Mouse (Mus musculus) thymus, postnatal 10 days (tissue): ENCODE data around the gene Polrmt.

Experiments used
- DNase-seq, 2 experiments: peaks; one replicate each; pipeline ENCODE4 v3.0.0; 2021; ENCODE audit warnings: low spot score in 2 of 2

The Polrmt gene

GRCm38 (mm10) chr10:79688720-79689119, 57.7 kb downstream of the Polrmt start, which contains the start of gene Gzmm:
Gene Gzmm, plus strand, starts transcription at chr10:79689020.
- no peak for DNase-seq

- no peak for DNase-seq
These were observed 58.9 kb downstream of the Polrmt start for GRCm38 (mm10) chr10:79687513-79687912.

GRCm38 (mm10) chr10:79686691-79687090, 59.7 kb downstream of the Polrmt start:
- no peak for DNase-seq

- DNase-seq, result no peak
These were observed 60.2 kb downstream of the Polrmt start for GRCm38 (mm10) chr10:79686219-79686618.
